Mouse (Mus musculus): ENCODE results near the gene Gm5039. TPM values are rescaled to one million over a fixed set of nuclear protein-coding genes. Genes with fewer than 3 reads are reported as not detected.
"Not testable (repeated sequence)": the region's sequence is repeated elsewhere in the genome, so short reads cannot be mapped to it uniquely, and the experiment has no call there.

The Gm5039 gene
- total RNA-seq (2022): not detected

- DNase-seq (ENCODE audit: low spot score in 2 of 2): not testable (repeated sequence)
These were observed at the start of gene Gm5039 for GRCm38 (mm10) chr12:88323926-88324325. TSS of gene Gm5039 (minus strand) at chr12:88324026.

DNA sequence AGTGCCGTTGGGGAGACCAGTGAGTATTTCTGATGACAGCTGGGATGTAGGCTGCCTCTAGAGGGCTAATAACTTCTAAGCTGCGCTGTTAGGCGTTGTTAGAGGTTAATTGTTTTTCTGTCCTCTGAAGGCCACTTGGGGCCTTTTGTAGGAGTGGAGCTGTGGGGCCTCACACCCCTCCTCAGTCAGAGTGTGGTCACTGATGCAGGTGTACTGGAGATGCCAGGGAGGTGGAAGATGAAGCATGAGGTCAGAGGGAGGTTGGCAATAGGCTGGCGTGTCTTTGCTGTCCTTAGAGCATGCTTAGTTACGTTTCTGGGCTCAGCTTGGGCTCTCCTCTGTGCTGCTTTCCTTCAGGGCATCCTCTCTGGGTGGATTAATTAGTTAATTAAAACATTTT is 48.2 kb upstream of the Gm5039 start:
- DNase-seq (ENCODE audit: low spot score in 2 of 2): no peak

GRCm38 (mm10) chr12:88370321-88370720 is 46.5 kb upstream of the Gm5039 start:
- not testable (repeated sequence) for DNase-seq (ENCODE audit: low spot score in 2 of 2)

DNA sequence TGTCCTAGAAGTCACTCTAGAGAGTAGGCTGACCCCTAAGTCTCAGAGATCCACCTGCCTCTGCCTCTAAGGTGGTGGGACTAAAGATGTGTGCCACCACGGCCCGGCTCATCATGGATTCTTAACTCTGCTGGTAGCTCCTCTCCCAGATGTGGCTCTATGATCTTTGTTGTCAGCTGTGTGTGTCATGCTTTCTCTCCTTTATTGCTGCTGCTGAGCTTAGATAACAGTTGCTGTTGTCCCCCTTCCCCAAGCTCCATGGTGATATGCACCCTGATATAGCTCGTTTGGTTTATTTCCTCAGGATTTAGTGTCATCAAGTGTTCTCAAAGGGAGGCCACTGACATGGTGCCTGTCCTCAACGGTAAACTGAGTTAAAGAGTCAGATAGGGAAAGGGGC is 45.9 kb upstream of the Gm5039 start:
- not testable (repeated sequence) for DNase-seq (ENCODE audit: low spot score in 2 of 2)

GRCm38 (mm10) chr12:88368618-88369017 is 44.8 kb upstream of the Gm5039 start:
- no peak for DNase-seq (ENCODE audit: low spot score in 2 of 2)

GRCm38 (mm10) chr12:88367673-88368072 is 43.8 kb upstream of the Gm5039 start:
- no peak for DNase-seq (ENCODE audit: low spot score in 2 of 2)

DNA sequence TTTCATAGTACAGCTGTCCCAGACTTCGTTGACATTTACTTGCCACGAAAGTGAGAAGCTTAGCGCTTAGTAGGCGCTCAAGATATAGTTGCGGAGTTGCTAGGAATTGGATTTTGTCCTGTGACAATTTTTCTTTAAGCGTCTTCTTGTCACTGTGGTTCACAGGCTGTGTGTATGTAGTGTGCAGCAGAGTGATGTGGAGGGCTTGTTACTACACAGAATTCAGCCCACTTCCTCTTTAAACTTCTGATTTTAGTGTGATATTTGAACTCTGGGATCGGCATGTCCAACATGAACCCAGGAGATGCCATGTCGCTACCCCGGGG is 37.3 kb upstream of the Gm5039 start:
- DNase-seq (ENCODE audit: low spot score in 2 of 2): no peak

DNA sequence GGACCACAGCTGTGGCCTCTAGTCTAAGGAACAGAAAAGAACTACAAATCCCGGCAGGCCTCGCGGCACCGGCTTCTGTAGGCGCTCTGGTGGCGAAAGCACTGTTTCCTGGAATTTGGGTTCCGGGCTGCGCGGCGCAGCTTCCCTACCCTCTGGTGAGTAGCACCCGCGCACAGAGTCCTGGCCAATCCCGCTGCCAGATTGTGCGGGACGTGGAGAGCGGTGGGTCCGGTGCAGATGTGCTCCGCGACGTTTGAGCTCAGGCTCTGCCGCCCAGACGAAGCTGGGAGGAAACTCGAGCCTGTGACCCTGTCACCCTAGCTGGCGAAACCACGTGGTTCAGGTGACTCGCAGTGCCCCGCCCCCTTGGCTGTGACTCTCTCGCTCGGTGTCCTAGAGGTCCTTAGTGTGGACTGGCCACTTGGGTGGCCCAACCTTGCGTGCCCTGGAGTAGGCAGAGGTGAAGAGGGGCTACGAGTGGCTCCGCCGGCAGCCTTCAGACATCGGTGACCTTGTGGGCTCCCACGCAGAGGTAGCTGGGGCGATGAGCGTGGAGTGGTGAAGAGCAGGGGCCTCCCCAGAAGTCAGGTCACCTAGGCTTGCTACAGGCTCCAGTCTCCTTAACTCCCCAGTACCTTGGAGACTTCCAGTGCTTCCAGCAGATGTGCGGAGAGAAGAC is 36.8 kb upstream of the Gm5039 start, which contains the start of gene Adck1:
Gene Adck1, plus strand, starts transcription at position 114 of the 679 bp plus-strand sequence.
- DNase-seq (ENCODE audit: low spot score in 2 of 2): peak; percentile 84 to 93

DNA sequence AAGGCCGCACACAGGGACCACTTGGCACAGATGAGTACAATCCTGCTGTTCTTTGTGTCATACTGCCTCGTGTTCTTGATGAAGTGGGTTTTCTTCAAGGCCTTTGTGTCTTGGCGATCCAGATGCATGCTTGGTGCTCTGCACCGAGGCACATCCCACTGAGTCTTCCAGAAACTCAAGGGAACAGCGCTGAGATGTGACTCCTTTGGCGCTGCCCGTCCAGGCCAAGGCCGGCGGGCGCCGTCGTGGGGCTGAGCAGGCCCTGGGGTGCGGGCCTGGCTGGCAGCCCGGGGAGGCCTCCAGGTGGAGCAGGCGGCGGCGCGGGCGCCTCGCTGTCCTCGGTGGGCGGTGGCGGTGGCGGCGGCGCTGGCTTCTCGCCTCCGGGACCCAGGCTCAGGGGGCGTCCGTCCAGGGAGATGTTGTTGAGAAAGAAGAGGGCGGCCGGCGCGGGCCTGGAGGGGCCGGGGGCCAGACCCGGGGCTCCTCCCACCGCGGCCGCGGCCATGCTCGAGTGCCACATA is 30.4 kb upstream of the Gm5039 start:
- no peak for DNase-seq (ENCODE audit: low spot score in 2 of 2)

GRCm38 (mm10) chr12:88341286-88341685 is 17.5 kb upstream of the Gm5039 start:
- DNase-seq (ENCODE audit: low spot score in 2 of 2): not testable (repeated sequence)

GRCm38 (mm10) chr12:88336662-88337413 is 13.0 kb upstream of the Gm5039 start:
- not testable (repeated sequence) for DNase-seq (ENCODE audit: low spot score in 2 of 2)

- no peak for DNase-seq (ENCODE audit: low spot score in 2 of 2)
These were observed 9.3 kb downstream of the Gm5039 start for GRCm38 (mm10) chr12:88314556-88314955.

- DNase-seq (ENCODE audit: low spot score in 2 of 2): not testable (repeated sequence)
These were observed 26.7 kb downstream of the Gm5039 start for GRCm38 (mm10) chr12:88297171-88297570.

DNA sequence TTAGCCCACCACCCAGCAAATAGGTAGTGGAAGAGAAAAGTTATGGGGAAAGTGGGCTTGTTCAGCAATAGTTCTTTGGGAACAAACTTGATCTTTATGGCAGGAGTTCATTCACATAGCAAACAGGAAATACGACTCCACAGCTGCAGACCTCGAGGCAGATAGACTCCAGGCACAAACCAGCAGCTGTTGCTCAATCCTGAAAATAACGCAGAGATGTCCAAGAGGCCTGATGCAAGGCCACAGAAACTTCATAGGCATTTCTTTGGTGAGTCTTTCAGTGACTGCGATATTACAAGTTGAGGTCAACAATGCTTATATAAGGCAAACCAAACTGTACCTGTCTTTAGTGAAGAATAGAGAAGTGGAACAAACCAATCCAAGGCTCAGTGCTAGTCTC is 30.7 kb downstream of the Gm5039 start:
- not testable (repeated sequence) for DNase-seq (ENCODE audit: low spot score in 2 of 2)

GRCm38 (mm10) chr12:88285224-88285623 is 38.6 kb downstream of the Gm5039 start:
- DNase-seq (ENCODE audit: low spot score in 2 of 2): not testable (repeated sequence)

GRCm38 (mm10) chr12:88274400-88274799 is 49.4 kb downstream of the Gm5039 start, which contains the start of gene Gm5662:
TSS of gene Gm5662 (minus strand) at chr12:88274500.
- not testable (repeated sequence) for DNase-seq (ENCODE audit: low spot score in 2 of 2)

Other genes starting within 250 kb of the Gm5039 start
- not detected for gene Gm16368, start 240.3 kb downstream of the Gm5039 start, total RNA-seq (2022)
- not detected for gene Gm10436, start 141.9 kb downstream of the Gm5039 start, total RNA-seq (2022)
- gene Gm8332, start 73.9 kb downstream of the Gm5039 start, total RNA-seq (2022): not detected
- gene Gm5662, start 49.5 kb downstream of the Gm5039 start, total RNA-seq (2022): not detected
- 10 to 100 TPM; 38.1 to 41.4 (median 39.5) TPM for gene Adck1, start 36.5 kb upstream of the Gm5039 start, total RNA-seq (2022)